Mouse (Mus musculus) forebrain, embryonic 14.5 days (tissue): ENCODE results near the gene Msrb3. TPM values are rescaled to one million over a fixed set of nuclear protein-coding genes. Genes with fewer than 3 reads are reported as not detected.

ENCODE experiments used
- ATAC-seq: fragments of 200-750 bp; cut with Nextera tagmentation; 2 replicates; pipeline ENCODE4 v1.8.0; 2017; ENCODE audit warnings: mild to moderate bottlenecking, moderate library complexity
- DNase-seq: peaks from one replicate; pipeline ENCODE4 v3.0.0-alpha.2; 2015; ENCODE audit warnings: low spot score
- H3K27ac ChIP-seq: fragments of 300-500 bp; sonication (generic); 2 replicates; pipeline ENCODE4 v1.5.1; 2014; ENCODE audit warnings: low read depth, mild to moderate bottlenecking, control low read depth, low read length, moderate library complexity
- H3K27me3 ChIP-seq: fragments of 300-500 bp; sonication (generic); replicated peaks from 2 replicates; pipeline ENCODE4 v1.6.1; 2014; ENCODE audit warnings: low read length, control low read depth, mixed read lengths; ENCODE audit not compliant: control insufficient read depth, insufficient read depth
- H3K36me3 ChIP-seq: fragments of 300-500 bp; sonication (generic); 2 replicates; pipeline ENCODE4 v1.6.1; 2014; ENCODE audit warnings: low read length, control low read depth; ENCODE audit not compliant: control insufficient read depth, insufficient read depth
- H3K4me1 ChIP-seq: fragments of 300-500 bp; sonication (generic); 2 replicates; pipeline ENCODE4 v1.6.1; 2014; ENCODE audit warnings: antibody characterized with exemption, low read length, control low read depth; ENCODE audit not compliant: control insufficient read depth, insufficient read depth
- H3K4me2 ChIP-seq: fragments of 300-500 bp; sonication (generic); 2 replicates; pipeline ENCODE4 v1.6.1; 2014; ENCODE audit warnings: mild to moderate bottlenecking, control low read depth, low read length
- H3K4me3 ChIP-seq: fragments of 300-500 bp; sonication (generic); 2 replicates; pipeline ENCODE4 v1.5.1; 2014; ENCODE audit warnings: low read depth, low read length, control low read depth
- H3K9ac ChIP-seq: fragments of 300-500 bp; sonication (generic); 2 replicates; pipeline ENCODE4 v1.6.1; 2014; ENCODE audit warnings: mild to moderate bottlenecking, low read length, control low read depth, moderate library complexity
- H3K9me3 ChIP-seq: fragments of 300-500 bp; sonication (generic); replicated peaks from 2 replicates; pipeline ENCODE4 v1.6.1; 2016; ENCODE audit warnings: low read length, control low read depth, mixed read lengths; ENCODE audit not compliant: control insufficient read depth
- WGBS: fragments of 180-500 bp; shearing (Covaris S2); extraction: QIAGEN DNeasy Blood & Tissue Kit; methylation state at CpG from one replicate; pipeline ENCODE4 v1.1.7; 2014; 5-methylcytosine and 5-hydroxymethylcytosine counted together
- polyA plus RNA-seq: library from polyadenylated mRNA; unstranded; fragments of >200 nt; fragmentation: Nextera tagmentation; extraction: Ambion mirVana; gene quantifications from 2 replicates; pipeline ENCODE4 v1.2.1, GENCODE M21; 2014

The Msrb3 gene
- polyA plus RNA-seq, 1 experiment from 2014 or later = 1.4 TPM

DNA sequence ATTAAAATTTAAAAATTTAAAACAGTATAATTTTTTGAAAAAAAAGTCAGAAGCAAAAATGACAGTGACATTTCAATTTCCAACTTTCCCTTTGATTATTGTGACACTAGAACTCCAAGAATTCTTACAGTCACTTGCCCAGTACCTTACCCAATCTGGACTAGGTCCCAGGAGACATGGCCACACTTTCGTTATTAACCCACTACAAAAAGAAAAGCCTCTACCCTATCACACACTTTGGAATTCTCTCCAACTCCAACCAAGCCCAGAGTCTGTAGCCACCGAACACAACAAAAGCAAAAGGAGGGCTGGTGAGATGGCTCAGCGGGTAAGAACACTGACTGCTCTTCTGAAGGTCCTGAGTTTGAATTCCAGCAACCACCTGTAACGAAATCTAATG, 7.8 kb downstream of the Msrb3 start:
- H3K9ac ChIP-seq = no peak overlapping the region
- no peaks in the 10 kb centered on the region for H3K27me3 ChIP-seq
- H3K4me2 ChIP-seq = no peak overlapping the region
- H3K36me3 ChIP-seq = no peaks in the 10 kb centered on the region
- no peaks in the 10 kb centered on the region; the same call in 1 of the 2 replicates for H3K9me3 ChIP-seq
- ATAC-seq (no peak), DNase-seq (no peak)
- no peak overlapping the region for H3K4me3 ChIP-seq
- no peaks in the 10 kb centered on the region for H3K4me1 ChIP-seq
- H3K27ac ChIP-seq = no peak overlapping the region
- 93% methylated on average over 4 of the region's 4 CpGs for WGBS

DNA sequence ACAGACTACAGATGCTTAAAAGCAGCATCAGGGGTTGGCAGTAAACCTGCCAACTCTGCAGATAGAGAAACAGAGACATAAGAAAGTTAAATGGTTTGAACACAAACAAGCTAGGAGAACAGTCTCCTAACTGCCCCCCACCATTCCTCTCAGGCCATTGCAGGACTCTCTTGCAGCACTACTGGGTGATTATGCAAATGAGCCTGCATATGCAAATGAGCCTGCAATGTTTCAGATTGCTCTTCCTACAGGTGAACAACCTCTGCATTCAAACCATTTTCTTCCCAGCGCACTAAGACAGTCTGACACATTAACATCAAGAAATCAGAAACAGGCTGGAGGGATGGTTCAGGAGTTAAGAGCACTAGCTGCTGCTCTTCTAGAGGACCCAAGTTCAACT, 8.3 kb downstream of the Msrb3 start:
- Histone ChIP-seq H3K4me1 (no peaks in the 10 kb centered on the region), H3K9me3 (no peaks in the 10 kb centered on the region; the same call in 1 of the 2 replicates), H3K27ac (no peak overlapping the region), H3K36me3 (no peaks in the 10 kb centered on the region), H3K27me3 (no peaks in the 10 kb centered on the region), H3K4me2 (no peak overlapping the region), H3K9ac (no peak overlapping the region), H3K4me3 (no peak overlapping the region)
- WGBS = 100% methylated on average over 1 of the region's 1 CpGs
- ATAC-seq (no peak), DNase-seq (no peak)

DNA sequence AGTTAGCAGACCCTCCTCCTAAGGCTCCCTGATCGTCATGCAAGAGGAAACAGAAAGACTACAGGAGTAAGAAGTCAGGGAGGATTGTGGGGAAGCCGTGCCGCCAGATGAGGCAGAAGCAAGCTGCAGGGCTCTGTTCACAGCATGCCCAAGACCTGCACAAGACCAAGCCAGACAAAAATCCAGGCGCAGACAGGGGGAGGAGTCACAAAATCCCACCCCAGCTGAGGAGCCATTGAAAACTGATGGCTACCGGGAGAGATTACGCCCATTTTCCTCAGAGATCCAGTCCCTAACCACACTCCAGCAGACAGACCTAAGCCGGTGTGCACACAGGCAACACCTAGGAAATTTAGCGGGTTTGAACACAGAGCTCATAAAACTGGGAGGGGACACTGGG, 10.4 kb downstream of the Msrb3 start:
- no peak overlapping the region for H3K27ac ChIP-seq
- no peaks in the 10 kb centered on the region for H3K27me3 ChIP-seq
- no peak overlapping the region for H3K4me2 ChIP-seq
- H3K4me3 ChIP-seq = no peak overlapping the region
- DNase-seq (no peak), ATAC-seq (no peak)
- H3K36me3 ChIP-seq = no peaks in the 10 kb centered on the region
- no peaks in the 10 kb centered on the region; the same call in 1 of the 2 replicates for H3K9me3 ChIP-seq
- WGBS = 93% methylated on average over 8 of the region's 8 CpGs
- no peaks in the 10 kb centered on the region for H3K4me1 ChIP-seq
- H3K9ac ChIP-seq = no peak overlapping the region

DNA sequence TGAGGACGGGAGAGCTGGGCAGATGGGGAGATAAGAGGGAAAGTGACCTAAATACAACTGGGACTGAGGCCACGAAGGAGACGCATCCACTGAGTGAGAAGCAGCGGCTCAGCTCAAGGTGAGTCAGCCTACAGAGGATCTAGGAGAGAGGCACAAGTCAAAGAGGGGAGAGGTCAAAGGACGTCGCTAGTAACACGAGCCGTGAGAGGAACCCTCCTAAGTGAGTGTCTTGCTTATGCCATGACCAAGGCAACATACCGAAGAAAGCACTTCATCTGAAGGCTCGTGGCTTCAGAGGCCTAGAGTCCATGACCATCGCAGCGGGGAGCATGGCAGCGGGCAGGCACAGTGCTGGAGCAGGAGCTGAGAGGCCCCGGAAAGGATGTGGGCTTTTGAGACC, 14.7 kb downstream of the Msrb3 start:
- H3K36me3 ChIP-seq = no peaks in the 10 kb centered on the region

DNA sequence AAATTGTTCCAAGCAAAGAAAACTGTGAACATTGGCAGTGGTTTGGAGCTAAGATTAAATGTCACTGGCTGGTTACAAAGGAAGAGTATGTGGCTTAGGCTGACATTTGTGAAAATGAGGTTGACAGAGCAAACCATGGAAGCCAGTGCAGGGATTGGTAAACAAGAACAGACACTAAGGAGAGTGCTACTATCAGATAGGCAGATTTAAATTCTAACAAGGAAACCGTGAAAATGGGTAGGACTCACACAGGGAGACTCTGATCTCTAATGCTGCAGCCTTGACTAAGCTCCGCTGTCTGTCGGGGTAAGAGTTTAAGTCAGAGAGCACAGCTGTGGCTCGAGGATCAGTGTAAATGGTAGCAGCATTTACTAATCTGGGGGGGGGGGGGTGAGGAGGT, 15.2 kb downstream of the Msrb3 start:
- H3K27ac ChIP-seq = no peak overlapping the region
- H3K4me2 ChIP-seq = no peak overlapping the region; the same call in 1 of the 2 replicates
- H3K36me3 ChIP-seq = no peaks in the 10 kb centered on the region
- no peaks in the 10 kb centered on the region for H3K27me3 ChIP-seq
- H3K4me3 ChIP-seq = no peak overlapping the region
- 69% methylated on average over 4 of the region's 4 CpGs for WGBS
- peaks cover 2% of the 10 kb centered on the region; the same call in 1 of the 2 replicates for H3K4me1 ChIP-seq
- no peaks in the 10 kb centered on the region for H3K9me3 ChIP-seq
- ATAC-seq (no peak), DNase-seq (no peak)
- H3K9ac ChIP-seq = no peak overlapping the region

More for the DNA sequence above, 14.7 kb downstream of the Msrb3 start:
- Histone ChIP-seq H3K4me1 (peaks cover 2% of the 10 kb centered on the region; the same call in 1 of the 2 replicates), H3K27me3 (no peaks in the 10 kb centered on the region), H3K4me3 (no peak overlapping the region), H3K9me3 (no peaks in the 10 kb centered on the region), H3K4me2 (no peak overlapping the region), H3K27ac (no peak overlapping the region), H3K9ac (no peak overlapping the region)
- 92% methylated on average over 14 of the region's 14 CpGs for WGBS
- no peak for DNase-seq
- ATAC-seq = no peak

DNA sequence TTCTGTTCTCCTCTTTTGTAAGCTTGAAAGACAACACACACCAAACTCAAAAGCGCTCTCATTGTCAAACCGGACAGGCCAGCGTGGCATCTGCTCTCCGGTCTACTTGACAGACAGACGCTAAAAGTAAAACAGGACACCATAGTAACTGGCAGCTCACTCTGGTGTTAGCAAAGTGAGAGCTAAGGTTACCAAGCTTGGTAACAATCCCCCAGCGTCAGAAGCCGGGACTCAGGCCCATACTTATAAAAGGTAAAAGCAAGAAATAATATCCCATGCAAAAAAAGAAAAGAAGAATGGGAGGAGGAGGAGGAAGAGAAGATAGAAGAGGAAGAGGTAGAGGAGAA, 15.9 kb downstream of the Msrb3 start:
- peak overlapping the region; percentile 27 for H3K4me3 ChIP-seq
- no peaks in the 10 kb centered on the region for H3K36me3 ChIP-seq
- ATAC-seq = no peak

DNA sequence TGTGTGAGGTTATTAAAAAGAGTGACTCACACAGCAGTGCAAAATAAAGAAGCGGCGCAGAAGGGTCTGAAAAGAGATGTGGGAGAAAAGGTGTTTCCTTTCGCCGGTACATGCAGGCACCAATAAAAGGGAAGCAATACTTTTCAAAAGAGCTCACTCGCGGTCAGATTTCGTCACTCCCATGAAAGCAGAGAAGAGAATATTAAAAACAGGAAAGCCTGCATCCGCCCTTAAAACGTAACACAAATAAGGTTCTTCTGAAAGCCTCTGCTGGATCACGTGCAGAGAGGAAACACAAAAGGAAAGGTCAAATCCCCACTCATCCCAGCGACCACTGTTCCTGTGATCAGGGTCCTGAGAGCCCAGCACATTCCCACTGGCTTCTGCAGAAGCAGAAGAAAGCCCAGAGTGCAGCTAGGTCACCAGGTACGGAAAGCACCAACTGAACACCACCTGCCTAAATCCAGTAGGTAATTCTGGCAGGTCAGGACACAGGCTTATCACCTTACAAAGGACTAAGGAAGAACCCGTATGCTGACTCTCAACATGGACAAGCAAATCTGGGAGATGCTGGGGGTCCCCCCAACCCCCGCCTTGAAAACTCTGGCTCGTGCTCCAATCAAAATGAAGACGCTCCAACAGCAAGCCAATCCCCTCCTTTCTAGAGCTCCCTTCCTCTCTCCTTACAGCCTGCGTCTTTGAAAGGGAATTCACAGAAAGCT, 16.4 kb downstream of the Msrb3 start:
- Histone ChIP-seq H3K27ac (no peak overlapping the region), H3K4me3 (peak overlapping the region; percentile 27), H3K27me3 (no peaks in the 10 kb centered on the region), H3K9ac (peak overlapping the region; percentile 55), H3K36me3 (no peaks in the 10 kb centered on the region), H3K4me2 (peak overlapping the region; percentile 59), H3K4me1 (peaks cover 2% of the 10 kb centered on the region; the same call in 1 of the 2 replicates), H3K9me3 (no peaks in the 10 kb centered on the region)
- WGBS = 10% methylated on average over 17 of the region's 17 CpGs
- ATAC-seq (peak; percentile 96), DNase-seq (peak; percentile 86)

More for the DNA sequence above, 15.9 kb downstream of the Msrb3 start:
- no peaks in the 10 kb centered on the region for H3K27me3 ChIP-seq
- peaks cover 2% of the 10 kb centered on the region; the same call in 1 of the 2 replicates for H3K4me1 ChIP-seq
- no peaks in the 10 kb centered on the region for H3K9me3 ChIP-seq
- DNase-seq = no peak
- peak overlapping the region; percentile 17; the same call in 1 of the 2 replicates for H3K9ac ChIP-seq
- peak overlapping the region; percentile 59 for H3K4me2 ChIP-seq
- WGBS = under 1% methylated on average over 7 of the region's 7 CpGs
- no peak overlapping the region for H3K27ac ChIP-seq

DNA sequence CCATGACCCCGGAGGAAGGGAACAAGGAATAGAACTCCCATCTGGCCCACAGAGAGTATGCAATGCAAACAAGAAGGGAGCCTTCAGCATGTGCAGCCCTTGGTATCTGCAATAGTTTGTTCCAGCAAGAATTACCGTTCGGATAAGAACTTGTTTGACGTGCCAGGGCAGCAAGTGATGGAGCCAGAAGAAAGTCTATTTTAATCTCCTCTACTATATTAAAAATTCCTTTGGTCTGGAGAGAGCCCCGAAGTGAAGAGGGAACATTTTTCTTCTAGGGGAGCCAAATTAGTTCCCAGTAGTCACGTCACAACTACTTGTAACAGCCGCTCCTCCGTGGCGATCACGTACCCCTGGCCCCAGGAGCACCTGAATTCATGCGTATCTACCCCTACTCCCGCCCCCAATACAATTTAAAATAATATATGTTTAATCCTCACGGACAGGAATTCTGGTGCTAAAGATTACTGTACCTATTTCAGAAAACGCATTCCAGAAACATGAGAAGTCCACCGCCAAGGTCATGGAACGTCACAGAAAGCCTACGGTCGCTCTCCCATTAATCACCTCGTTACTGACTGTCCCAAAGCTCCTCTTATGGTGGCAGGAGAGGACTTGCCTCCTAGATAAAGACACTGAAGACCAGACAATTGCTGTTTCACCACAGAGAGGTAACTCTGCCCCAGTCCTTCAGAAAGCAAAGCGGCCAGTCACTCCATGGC, 22.2 kb downstream of the Msrb3 start:
- Histone ChIP-seq H3K27ac (no peak overlapping the region), H3K9me3 (no peaks in the 10 kb centered on the region), H3K27me3 (no peaks in the 10 kb centered on the region), H3K36me3 (no peaks in the 10 kb centered on the region), H3K4me2 (no peak overlapping the region), H3K4me1 (peaks cover 3% of the 10 kb centered on the region; the same call in 1 of the 2 replicates), H3K4me3 (no peak overlapping the region), H3K9ac (no peak overlapping the region)
- ATAC-seq = peak; percentile 37; the same call in 1 of the 2 replicates
- WGBS = 75% methylated on average over 20 of the region's 20 CpGs
- no peak for DNase-seq
